Mouse (Mus musculus) forebrain, embryonic 12.5 days (tissue): ENCODE results near the gene Klk1b27. TPM values are rescaled to one million over a fixed set of nuclear protein-coding genes. Genes with fewer than 3 reads are reported as not detected.
"Not testable (repeated sequence)": the region's sequence is repeated elsewhere in the genome, so short reads cannot be mapped to it uniquely, and the experiment has no call there.

Experiments
- ATAC-seq: fragments of 200-750 bp; cut with Nextera tagmentation; 2 replicates; pipeline ENCODE4 v1.8.0; 2017; ENCODE audit warnings: moderate TSS enrichment; ENCODE audit not compliant: low FRiP score
- H3K27ac ChIP-seq: fragments of 300-500 bp; sonication (generic); 2 replicates; pipeline ENCODE4 v1.5.1; 2016; ENCODE audit warnings: mild to moderate bottlenecking
- H3K27me3 ChIP-seq: fragments of 300-500 bp; sonication (generic); 2 replicates; pipeline ENCODE4 v1.6.1; 2016; ENCODE audit warnings: mild to moderate bottlenecking
- H3K36me3 ChIP-seq: fragments of 300-500 bp; sonication (generic); replicated peaks from 2 replicates; pipeline ENCODE4 v1.6.1; 2016; ENCODE audit warnings: mild to moderate bottlenecking
- H3K4me1 ChIP-seq: fragments of 300-500 bp; sonication (generic); 2 replicates; pipeline ENCODE4 v1.6.1; 2016
- H3K4me2 ChIP-seq: fragments of 300-500 bp; sonication (generic); 2 replicates; pipeline ENCODE4 v1.6.1; 2016; ENCODE audit warnings: mild to moderate bottlenecking, moderate library complexity
- H3K4me3 ChIP-seq: fragments of 300-500 bp; sonication (generic); replicated peaks from 2 replicates; pipeline ENCODE4 v1.5.1; 2016; ENCODE audit warnings: mild to moderate bottlenecking
- H3K9ac ChIP-seq: fragments of 300-500 bp; sonication (generic); 2 replicates; pipeline ENCODE4 v1.6.1; 2016; ENCODE audit warnings: mild to moderate bottlenecking
- H3K9me3 ChIP-seq: fragments of 300-500 bp; sonication (generic); 2 replicates; pipeline ENCODE4 v1.6.1; 2016
- whole genome bisulfite sequencing: fragments of 180-500 bp; shearing (Covaris S2); methylation state at CpG from one replicate; pipeline ENCODE4 v1.1.7; 2016; 5-methylcytosine and 5-hydroxymethylcytosine counted together
- polyA plus RNA-seq: library from polyadenylated mRNA; unstranded; fragments of >200 nt; fragmentation: Nextera tagmentation; extraction: Ambion mirVana; gene quantifications from 2 replicates; pipeline ENCODE4 v1.2.1, GENCODE M21; 2016

Klk1b27 gene
- polyA plus RNA-seq: not detected in 2 replicates

- WGBS: 80% methylated on average over 3 of the region's 3 CpGs
Observed at GRCm38 (mm10) chr7:44051990-44052389, at the start of gene Klk1b27. Klk1b27 (plus strand) TSS chr7:44052290.

DNA sequence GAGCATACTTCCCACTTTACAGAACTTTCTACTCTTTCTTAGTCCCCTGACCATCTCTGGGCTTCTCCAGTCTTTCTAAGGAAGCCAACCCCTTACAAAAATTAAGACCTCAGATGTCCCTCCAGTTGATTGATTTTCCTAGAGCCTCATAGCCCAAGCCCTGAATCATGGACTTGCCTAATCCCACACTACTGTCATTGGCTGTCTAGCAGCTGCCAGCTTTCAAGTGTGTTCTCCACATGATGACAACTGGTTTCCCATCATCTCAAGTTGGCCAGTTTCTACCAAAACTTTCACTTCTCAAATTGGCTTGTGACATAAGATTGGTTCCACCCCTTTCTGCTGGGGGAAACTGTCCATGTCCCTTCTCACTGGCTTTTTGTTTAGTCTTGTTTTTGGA, 47.2 kb upstream of the Klk1b27 start:
- H3K9me3 ChIP-seq: no peaks in the 10 kb centered on the region
- H3K27ac ChIP-seq: no peak overlapping the region
- no peaks in the 10 kb centered on the region for H3K4me1 ChIP-seq
- H3K36me3 ChIP-seq: no peaks in the 10 kb centered on the region
- no peaks in the 10 kb centered on the region for H3K27me3 ChIP-seq
- no peak for ATAC-seq
- no peak overlapping the region for H3K4me3 ChIP-seq
- H3K4me2 ChIP-seq: no peak overlapping the region
- no peak overlapping the region for H3K9ac ChIP-seq

More at GRCm38 (mm10) chr7:44051990-44052389, at the start of gene Klk1b27:
- H3K4me2 ChIP-seq, H3K36me3 ChIP-seq, H3K9ac ChIP-seq, ATAC-seq, H3K4me1 ChIP-seq, H3K4me3 ChIP-seq, H3K27ac ChIP-seq, H3K9me3 ChIP-seq, H3K27me3 ChIP-seq: not testable (repeated sequence)

DNA sequence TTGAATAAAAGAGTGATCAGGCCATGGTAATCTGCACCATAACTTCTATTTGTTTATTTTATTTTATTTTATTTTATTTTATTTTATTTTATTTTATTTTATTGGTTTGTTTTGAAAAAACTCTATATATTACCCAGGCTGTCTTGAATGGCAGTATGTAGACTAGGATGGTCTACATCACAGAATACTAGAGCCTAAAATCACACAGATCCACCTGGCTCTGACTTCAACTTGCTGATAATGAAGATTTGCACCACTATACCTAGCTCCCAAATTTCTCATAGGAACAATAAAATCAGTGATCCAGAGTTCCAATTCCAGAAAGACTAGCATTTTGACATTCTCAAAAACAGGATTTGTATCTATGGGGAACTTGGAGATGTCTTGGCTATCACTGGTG, 40.2 kb upstream of the Klk1b27 start, which contains the start of gene Klk1b26:
TSS of gene Klk1b26 (plus strand) at position 301 of the 400 bp plus-strand sequence.
- not testable (repeated sequence) for H3K4me2 ChIP-seq, H3K27ac ChIP-seq, ATAC-seq, H3K36me3 ChIP-seq, H3K9ac ChIP-seq, H3K4me1 ChIP-seq, H3K27me3 ChIP-seq, H3K4me3 ChIP-seq, H3K9me3 ChIP-seq

- 83% methylated on average over 6 of the region's 6 CpGs for WGBS
- ATAC-seq, H3K9me3 ChIP-seq, H3K27me3 ChIP-seq, H3K36me3 ChIP-seq, H3K4me2 ChIP-seq, H3K9ac ChIP-seq, H3K27ac ChIP-seq, H3K4me1 ChIP-seq, H3K4me3 ChIP-seq: not testable (repeated sequence)
Observed at GRCm38 (mm10) chr7:44014666-44015065, 37.4 kb upstream of the Klk1b27 start.

- Histone ChIP-seq H3K4me2 (no peak overlapping the region), H3K4me1 (no peaks in the 10 kb centered on the region), H3K27me3 (0 out of 2 replicates have a peak, but pooled peaks cover 2% of the 10 kb centered on the region), H3K9me3 (no peaks in the 10 kb centered on the region), H3K36me3 (no peaks in the 10 kb centered on the region), H3K27ac (no peak overlapping the region), H3K9ac (no peak overlapping the region), H3K4me3 (no peak overlapping the region)
- 85% methylated on average over 5 of the region's 5 CpGs for WGBS
- no peak for ATAC-seq
Observed at GRCm38 (mm10) chr7:44015071-44015470, 37.0 kb upstream of the Klk1b27 start.

DNA sequence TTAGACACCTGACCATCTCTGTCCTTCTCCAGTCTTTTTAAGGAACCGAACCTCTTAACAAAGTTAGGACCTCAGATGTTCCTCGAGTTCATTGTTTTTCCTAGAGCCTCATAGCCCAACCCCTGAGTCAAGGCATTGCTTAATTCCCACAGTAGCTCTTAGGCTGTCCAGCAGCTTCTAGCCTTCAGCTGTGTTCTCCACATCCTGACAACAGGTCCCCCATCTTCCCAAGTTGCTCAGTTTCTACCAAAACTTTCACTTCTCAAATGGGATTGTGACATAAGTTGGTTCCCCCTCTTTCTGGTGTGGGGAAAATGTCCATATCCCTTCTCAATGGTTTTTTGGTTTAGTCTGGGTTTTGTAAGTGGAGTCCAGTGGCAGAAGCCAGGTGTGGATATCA, 20.0 kb downstream of the Klk1b27 start:
- H3K4me3 ChIP-seq: no peak overlapping the region
- no peak overlapping the region for H3K4me2 ChIP-seq
- WGBS: 66% methylated on average over 2 of the region's 2 CpGs
- no peaks in the 10 kb centered on the region for H3K9me3 ChIP-seq
- no peak overlapping the region for H3K9ac ChIP-seq
- H3K27me3 ChIP-seq: no peaks in the 10 kb centered on the region
- no peaks in the 10 kb centered on the region for H3K36me3 ChIP-seq
- no peak for ATAC-seq
- H3K27ac ChIP-seq: no peak overlapping the region
- no peaks in the 10 kb centered on the region for H3K4me1 ChIP-seq

DNA sequence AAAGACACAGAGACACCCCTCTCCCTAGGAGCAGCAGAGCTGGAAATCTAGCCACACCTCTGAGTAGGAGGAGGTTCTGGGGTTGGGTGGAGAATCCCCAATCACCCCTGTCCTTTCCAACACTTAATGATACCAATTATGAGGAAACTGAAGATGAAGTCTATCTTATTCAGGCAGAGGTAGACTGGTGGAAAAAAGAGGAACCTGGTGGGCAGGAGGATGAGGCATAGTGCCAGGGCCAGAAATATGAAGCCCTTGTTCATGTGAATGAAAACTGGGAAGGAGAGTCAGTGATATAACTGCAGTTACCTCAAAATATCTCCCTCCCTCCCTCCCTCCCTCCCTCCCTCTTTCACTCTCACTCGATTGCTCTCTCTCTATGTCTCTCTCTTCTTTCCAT, 25.6 kb downstream of the Klk1b27 start:
- H3K9ac ChIP-seq: no peak overlapping the region
- no peak for ATAC-seq
- H3K27me3 ChIP-seq: no peaks in the 10 kb centered on the region
- H3K9me3 ChIP-seq: peaks cover under 1% of the 10 kb centered on the region; the same call in 1 of the 2 replicates
- H3K4me3 ChIP-seq: no peak overlapping the region
- H3K36me3 ChIP-seq: no peaks in the 10 kb centered on the region
- H3K27ac ChIP-seq: no peak overlapping the region
- H3K4me1 ChIP-seq: no peaks in the 10 kb centered on the region
- no peak overlapping the region for H3K4me2 ChIP-seq
- 55% methylated on average over 1 of the region's 1 CpGs for WGBS

- Histone ChIP-seq H3K9me3 (no peaks in the 10 kb centered on the region), H3K4me3 (no peak overlapping the region)
- WGBS: 100% methylated on average over 1 of the region's 1 CpGs
Observed at GRCm38 (mm10) chr7:44096111-44096510, 44.0 kb downstream of the Klk1b27 start.

GRCm38 (mm10) chr7:44102028-44102427, 49.9 kb downstream of the Klk1b27 start, which contains the start of gene Klk1b21:
Klk1b21 (plus strand) TSS chr7:44102328.
- H3K4me3 ChIP-seq, ATAC-seq, H3K4me2 ChIP-seq, H3K9ac ChIP-seq, H3K27ac ChIP-seq, H3K27me3 ChIP-seq, H3K4me1 ChIP-seq, H3K9me3 ChIP-seq, H3K36me3 ChIP-seq: not testable (repeated sequence)
- 89% methylated on average over 3 of the region's 3 CpGs for WGBS

More at GRCm38 (mm10) chr7:44096111-44096510, 44.0 kb downstream of the Klk1b27 start:
- H3K27me3 ChIP-seq: no peaks in the 10 kb centered on the region
- H3K4me2 ChIP-seq: no peak overlapping the region
- H3K9ac ChIP-seq: no peak overlapping the region
- H3K36me3 ChIP-seq: no peaks in the 10 kb centered on the region
- no peak for ATAC-seq
- no peaks in the 10 kb centered on the region for H3K4me1 ChIP-seq
- H3K27ac ChIP-seq: no peak overlapping the region

Other genes starting within 250 kb of the Klk1b27 start
- gene Klk7, start 241.0 kb upstream of the Klk1b27 start, polyA plus RNA-seq: not detected in 2 replicates
- gene Klk6, start 227.8 kb upstream of the Klk1b27 start, polyA plus RNA-seq: not detected in 2 replicates
- gene Klk5, start 210.3 kb upstream of the Klk1b27 start, polyA plus RNA-seq: 0.41 TPM in 1 of 2 replicates, not detected in the other
- gene Klk4, start 171.1 kb upstream of the Klk1b27 start, polyA plus RNA-seq: not detected in 2 replicates
- not detected in 2 replicates for gene Klk15, start 118.5 kb upstream of the Klk1b27 start, polyA plus RNA-seq
- gene Klk1b8, start 101.6 kb upstream of the Klk1b27 start, polyA plus RNA-seq: not detected in 2 replicates
- not detected in 2 replicates for gene Klk1b1, start 85.5 kb upstream of the Klk1b27 start, polyA plus RNA-seq
- not detected in 2 replicates for gene Klk1b9, start 76.2 kb upstream of the Klk1b27 start, polyA plus RNA-seq
- not detected in 2 replicates for gene Klk1b11, start 56.4 kb upstream of the Klk1b27 start, polyA plus RNA-seq
- gene Klk1b26, start 40.1 kb upstream of the Klk1b27 start, polyA plus RNA-seq: not detected in 2 replicates
- not detected in 2 replicates for gene Klk1b21, start 50.0 kb downstream of the Klk1b27 start, polyA plus RNA-seq
- gene Klk1b22, start 60.4 kb downstream of the Klk1b27 start, polyA plus RNA-seq: not detected in 2 replicates
- gene Klk1b16, start 84.5 kb downstream of the Klk1b27 start, polyA plus RNA-seq: not detected in 2 replicates
- gene Klk1b24, start 135.9 kb downstream of the Klk1b27 start, polyA plus RNA-seq: not detected in 2 replicates
- not detected in 2 replicates for gene Klk1b3, start 145.9 kb downstream of the Klk1b27 start, polyA plus RNA-seq
- gene Klk1b4, start 155.1 kb downstream of the Klk1b27 start, polyA plus RNA-seq: not detected in 2 replicates
- gene Klk1b5, start 163.7 kb downstream of the Klk1b27 start, polyA plus RNA-seq: not detected in 2 replicates
- not detected in 2 replicates for gene Klk1, start 173.1 kb downstream of the Klk1b27 start, polyA plus RNA-seq
- not detected in 2 replicates for gene Gm36864, start 183.9 kb downstream of the Klk1b27 start, polyA plus RNA-seq
- gene 1700028J19Rik, start 194.4 kb downstream of the Klk1b27 start, polyA plus RNA-seq: 1.1 and 1.3 TPM in 2 replicates
- gene 2410002F23Rik, start 194.4 kb downstream of the Klk1b27 start, polyA plus RNA-seq: 195 and 203 TPM in 2 replicates
- gene Acp4, start 205.1 kb downstream of the Klk1b27 start, polyA plus RNA-seq: 0.11 and 0.17 TPM in 2 replicates
- gene Gm15517, start 209.2 kb downstream of the Klk1b27 start, polyA plus RNA-seq: not detected in 2 replicates